Mouse (Mus musculus) CD8-positive naive resting alpha-beta T cell, adult 2 months (primary cell): Measurements from ENCODE around the gene 4931406P16Rik.
"Not testable (repeated sequence)": the region's sequence is repeated elsewhere in the genome, so short reads cannot be mapped to it uniquely, and the experiment has no call there.

ENCODE experiments used
- DNase-seq, 2 experiments: peaks; one replicate each; pipeline ENCODE4 v3.0.0; 2022; ENCODE audit warnings: low read depth in 2 of 2, low spot score in 2 of 2

4931406P16Rik gene

GRCm38 (mm10) chr7:34313443-34313875 is at the start of gene 4931406P16Rik:
Gene 4931406P16Rik, minus strand, starts transcription at chr7:34313551.
- DNase-seq, result peak; percentile 72 to 82

GRCm38 (mm10) chr7:34355629-34356028 is 42.3 kb upstream of the 4931406P16Rik start:
- no peak for DNase-seq

- DNase-seq, result no peak
Observed at GRCm38 (mm10) chr7:34351997-34352396, 38.6 kb upstream of the 4931406P16Rik start.

GRCm38 (mm10) chr7:34350166-34350565 is 36.8 kb upstream of the 4931406P16Rik start:
- DNase-seq, result no peak

GRCm38 (mm10) chr7:34348011-34348410 is 34.7 kb upstream of the 4931406P16Rik start:
- DNase-seq, result no peak

- no peak for DNase-seq
Observed at GRCm38 (mm10) chr7:34347041-34347440, 33.7 kb upstream of the 4931406P16Rik start.

GRCm38 (mm10) chr7:34346505-34346904 is 33.2 kb upstream of the 4931406P16Rik start:
- no peak for DNase-seq

- no peak for DNase-seq
Observed at GRCm38 (mm10) chr7:34342040-34342793, 28.9 kb upstream of the 4931406P16Rik start.

GRCm38 (mm10) chr7:34340841-34341240 is 27.5 kb upstream of the 4931406P16Rik start:
- DNase-seq, result no peak

- no peak for DNase-seq
Observed at GRCm38 (mm10) chr7:34339164-34339489, 25.8 kb upstream of the 4931406P16Rik start.

- no peak for DNase-seq
Observed at GRCm38 (mm10) chr7:34338445-34339163, 25.3 kb upstream of the 4931406P16Rik start.

GRCm38 (mm10) chr7:34337268-34337667 is 23.9 kb upstream of the 4931406P16Rik start:
- DNase-seq, result no peak

- not testable (repeated sequence) for DNase-seq
Observed at GRCm38 (mm10) chr7:34336545-34336944, 23.2 kb upstream of the 4931406P16Rik start.

GRCm38 (mm10) chr7:34327493-34327892 is 14.1 kb upstream of the 4931406P16Rik start:
- DNase-seq, result no peak

GRCm38 (mm10) chr7:34324857-34325256 is 11.5 kb upstream of the 4931406P16Rik start:
- DNase-seq, result no peak

GRCm38 (mm10) chr7:34324005-34324404 is 10.7 kb upstream of the 4931406P16Rik start:
- DNase-seq, result no peak

GRCm38 (mm10) chr7:34323351-34323750 is 10.0 kb upstream of the 4931406P16Rik start:
- DNase-seq, result no peak

GRCm38 (mm10) chr7:34321958-34322357 is 8.6 kb upstream of the 4931406P16Rik start:
- no peak for DNase-seq

- no peak for DNase-seq
Observed at GRCm38 (mm10) chr7:34321119-34321518, 7.8 kb upstream of the 4931406P16Rik start.

- DNase-seq, result no peak
Observed at GRCm38 (mm10) chr7:34319957-34320356, 6.6 kb upstream of the 4931406P16Rik start.

- no peak for DNase-seq
Observed at GRCm38 (mm10) chr7:34319123-34319522, 5.8 kb upstream of the 4931406P16Rik start.

GRCm38 (mm10) chr7:34317901-34318476 is 4.6 kb upstream of the 4931406P16Rik start:
- no peak for DNase-seq
